Mouse (Mus musculus) c-Kit-positive CD71-negative TER-119-negative erythroid progenitor cells, embryonic 14.5 days (primary cell): Measurements from ENCODE around the gene Noxred1.
A peak's percentile ranks its signal among the peaks of the same experiment; 100 is the strongest.
"Not testable (repeated sequence)": the region's sequence is repeated elsewhere in the genome, so short reads cannot be mapped to it uniquely, and the experiment has no call there.

Source experiments
- DNase-seq: peaks from one replicate; pipeline ENCODE4 v3.0.0-alpha.2; 2013; ENCODE audit warnings: low read depth

Noxred1 gene

GRCm38 (mm10) chr12:87238632-87239031 lies at the start of gene Noxred1:
Gene Noxred1 (minus strand): TSS chr12:87238732.
- no peak for DNase-seq

- DNase-seq = no peak
These were observed 46.2 kb upstream of the Noxred1 start for GRCm38 (mm10) chr12:87284726-87285125.

- no peak for DNase-seq
These were observed 45.7 kb upstream of the Noxred1 start for GRCm38 (mm10) chr12:87284268-87284667.

GRCm38 (mm10) chr12:87283706-87284105 lies 45.2 kb upstream of the Noxred1 start:
- no peak for DNase-seq

GRCm38 (mm10) chr12:87282743-87283142 lies 44.2 kb upstream of the Noxred1 start:
- no peak for DNase-seq

GRCm38 (mm10) chr12:87281766-87282165 lies 43.2 kb upstream of the Noxred1 start:
- no peak for DNase-seq

- DNase-seq = no peak
These were observed 41.3 kb upstream of the Noxred1 start for GRCm38 (mm10) chr12:87279879-87280278.

GRCm38 (mm10) chr12:87279350-87279749 lies 40.8 kb upstream of the Noxred1 start:
- DNase-seq = no peak

GRCm38 (mm10) chr12:87278118-87278730 lies 39.7 kb upstream of the Noxred1 start:
- no peak for DNase-seq

- not testable (repeated sequence) for DNase-seq
These were observed 38.7 kb upstream of the Noxred1 start for GRCm38 (mm10) chr12:87277251-87277650.

- no peak for DNase-seq
These were observed 36.6 kb upstream of the Noxred1 start for GRCm38 (mm10) chr12:87274853-87275831.

GRCm38 (mm10) chr12:87267682-87268081 lies 29.1 kb upstream of the Noxred1 start:
- peak; percentile 49 for DNase-seq

GRCm38 (mm10) chr12:87266827-87267603 lies 28.5 kb upstream of the Noxred1 start:
- DNase-seq = no peak

GRCm38 (mm10) chr12:87266108-87266826 lies 27.7 kb upstream of the Noxred1 start, which contains the start of the genes Vipas39 and Ahsa1:
Gene Vipas39 (minus strand): TSS chr12:87266256.
Gene Ahsa1 (plus strand): TSS chr12:87266479.
- peak; percentile 93 for DNase-seq

GRCm38 (mm10) chr12:87265444-87265843 lies 26.9 kb upstream of the Noxred1 start:
- no peak for DNase-seq

- no peak for DNase-seq
These were observed 22.0 kb upstream of the Noxred1 start for GRCm38 (mm10) chr12:87260562-87260961.

- DNase-seq = no peak
These were observed 18.1 kb upstream of the Noxred1 start for GRCm38 (mm10) chr12:87256629-87257028.

GRCm38 (mm10) chr12:87253878-87254277 lies 15.3 kb upstream of the Noxred1 start:
- DNase-seq = no peak

- DNase-seq = no peak
These were observed 11.6 kb upstream of the Noxred1 start for GRCm38 (mm10) chr12:87250161-87250560.

GRCm38 (mm10) chr12:87236882-87237483 lies 1.5 kb downstream of the Noxred1 start:
- DNase-seq = no peak

- DNase-seq = no peak
These were observed 8.1 kb downstream of the Noxred1 start for GRCm38 (mm10) chr12:87230379-87230895.
